Mouse (Mus musculus) kidney, adult 2 months (tissue): ENCODE data around the gene Atg9a.

Experiments
- CTCF ChIP-seq: fragments of 200-500 bp; conservative IDR thresholded peaks from 2 replicates; pipeline ENCODE4 v1.5.1; 2011; ENCODE audit warnings: low read depth, mild to moderate bottlenecking, control low read depth, low read length, moderate library complexity, mixed read lengths; ENCODE audit not compliant: insufficient read depth, insufficient read length
- POLR2A ChIP-seq: fragments of 200-500 bp; IDR thresholded peaks from one replicate; pipeline ENCODE4 v1.6.1; 2011; ENCODE audit warnings: low read depth, low read length, control low read depth

DNA sequence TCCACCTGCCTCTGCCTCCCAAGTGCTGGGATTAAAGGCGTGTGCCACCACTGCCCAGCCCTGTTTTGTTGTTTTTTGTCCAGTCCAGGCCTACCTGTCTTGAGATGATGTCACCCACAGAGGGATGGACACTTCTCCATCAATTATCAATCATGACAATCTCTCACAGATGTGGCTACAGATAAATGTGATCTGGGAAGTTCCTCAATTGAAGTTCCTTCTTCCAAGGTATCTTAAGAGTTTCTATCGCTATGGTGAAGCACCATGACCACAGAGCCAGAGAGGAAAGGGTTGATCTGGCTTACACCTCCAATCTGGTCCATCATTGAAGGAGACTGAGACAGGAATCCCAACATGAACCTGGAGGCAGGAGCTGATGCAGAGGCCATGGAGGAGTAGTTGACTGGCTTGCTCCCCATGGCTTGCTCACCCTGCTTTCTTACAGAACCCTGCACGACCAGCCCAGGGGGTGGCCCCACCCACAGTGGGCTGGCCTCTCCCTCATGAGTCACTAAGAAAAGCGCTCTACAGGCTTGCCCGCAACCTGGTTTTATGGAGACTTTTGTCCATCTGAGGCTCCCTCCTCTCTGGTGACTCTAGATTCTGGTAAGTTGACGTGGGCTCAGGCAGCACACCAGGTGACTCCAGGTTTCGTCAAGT is 38.5 kb upstream of the Atg9a start:
- TF ChIP-seq CTCF (no peak), POLR2A (no peak)
